Mouse (Mus musculus): Measurements from ENCODE around the gene Vmn2r18. TPM values are rescaled to one million over a fixed set of nuclear protein-coding genes. Genes with fewer than 3 reads are reported as not detected.
A peak's percentile ranks its signal among the peaks of the same experiment; 100 is the strongest.

The Vmn2r18 gene
- not detected in 2 replicates for total RNA-seq (2021)
- long read RNA-seq = 0 reads

GRCm38 (mm10) chr5:151605921-151606320 lies at the start of gene Vmn2r18:
TSS of gene Vmn2r18 (minus strand) at chr5:151606021.
- DNase-seq = no peak

GRCm38 (mm10) chr5:151651411-151651784 lies 45.6 kb upstream of the Vmn2r18 start:
- DNase-seq = no peak

- DNase-seq = peak; percentile 96
Observed at GRCm38 (mm10) chr5:151650700-151651410, 45.0 kb upstream of the Vmn2r18 start, which contains the start of gene Rfc3. TSS of gene Rfc3 (minus strand) at chr5:151651242.

- DNase-seq = no peak
Observed at GRCm38 (mm10) chr5:151644845-151645244, 39.0 kb upstream of the Vmn2r18 start.

- no peak for DNase-seq
Observed at GRCm38 (mm10) chr5:151642867-151643266, 37.0 kb upstream of the Vmn2r18 start.

GRCm38 (mm10) chr5:151642102-151642501 lies 36.3 kb upstream of the Vmn2r18 start:
- DNase-seq = no peak

- DNase-seq = no peak
Observed at GRCm38 (mm10) chr5:151601696-151602095, 4.1 kb downstream of the Vmn2r18 start.

Other genes with a start within 250 kb of the Vmn2r18 start
- 1.9 TPM in 1 of 2 replicates, not detected in the other for gene Gm42906, start 177.9 kb downstream of the Vmn2r18 start, total RNA-seq (2021)
- 29.8 and 30.5 TPM in 2 replicates for gene Rfc3, start 45.2 kb upstream of the Vmn2r18 start, total RNA-seq (2021)